Mouse (Mus musculus) neutrophil, adult 5-6 weeks (primary cell): ENCODE results near the gene Ntn5. TPM values are rescaled to one million over a fixed set of nuclear protein-coding genes. Genes with fewer than 3 reads are reported as not detected.

ENCODE experiments used
- total RNA-seq: library from RNA; stranded (forward); fragments of 200-1000 nt; gene quantifications from 2 replicates; pipeline ENCODE4 v1.2.3, GENCODE M21; 2017

Ntn5 gene
- total RNA-seq, 1 experiment from 2014 or later, result not detected

Other genes starting within 250 kb of the Ntn5 start
- 9.9 and 14.6 TPM in 2 replicates for gene Gys1, start 249.2 kb upstream of the Ntn5 start, total RNA-seq
- 37.8 and 44.6 TPM in 2 replicates for gene Ruvbl2, start 245.9 kb upstream of the Ntn5 start, total RNA-seq
- gene Ftl1, start 224.1 kb upstream of the Ntn5 start, total RNA-seq, result 1,339 and 1,541 TPM in 2 replicates
- 31.1 and 37.9 TPM in 2 replicates for gene Bax, start 217.1 kb upstream of the Ntn5 start, total RNA-seq
- gene Tulp2, start 202.1 kb upstream of the Ntn5 start, total RNA-seq, result not detected in 2 replicates
- not detected in 2 replicates for gene Gm45808, start 197.2 kb upstream of the Ntn5 start, total RNA-seq
- 3.1 and 3.7 TPM in 2 replicates for gene Dhdh, start 195.2 kb upstream of the Ntn5 start, total RNA-seq
- 90.4 and 101 TPM in 2 replicates for gene Nucb1, start 173.6 kb upstream of the Ntn5 start, total RNA-seq
- 288 and 364 TPM in 2 replicates for gene Ppp1r15a, start 157.8 kb upstream of the Ntn5 start, total RNA-seq
- 1.3 and 1.6 TPM in 2 replicates for gene Plekha4, start 157.7 kb upstream of the Ntn5 start, total RNA-seq
- gene Hsd17b14, start 129.1 kb upstream of the Ntn5 start, total RNA-seq, result 0.37 TPM in 1 of 2 replicates, not detected in the other
- gene Bcat2, start 113.9 kb upstream of the Ntn5 start, total RNA-seq, result 14.9 and 17.3 TPM in 2 replicates
- not detected in 2 replicates for gene Fgf21, start 68.5 kb upstream of the Ntn5 start, total RNA-seq
- gene Fut1, start 66.7 kb upstream of the Ntn5 start, total RNA-seq, result not detected in 2 replicates
- not detected in 2 replicates for gene Izumo1, start 62.2 kb upstream of the Ntn5 start, total RNA-seq
- 2.4 and 2.8 TPM in 2 replicates for gene Rasip1, start 56.5 kb upstream of the Ntn5 start, total RNA-seq
- gene Mamstr, start 44.0 kb upstream of the Ntn5 start, total RNA-seq, result 1.0 TPM in 1 of 2 replicates, not detected in the other
- gene Fut2, start 17.6 kb upstream of the Ntn5 start, total RNA-seq, result 0.25 and 0.35 TPM in 2 replicates
- 0.23 TPM in 1 of 2 replicates, not detected in the other for gene Sec1, start 10.4 kb downstream of the Ntn5 start, total RNA-seq
- not detected in 2 replicates for gene Car11, start 15.8 kb downstream of the Ntn5 start, total RNA-seq
- 12.1 and 18.4 TPM in 2 replicates for gene Dbp, start 21.1 kb downstream of the Ntn5 start, total RNA-seq
- gene Rpl18, start 31.4 kb downstream of the Ntn5 start, total RNA-seq, result 797 and 936 TPM in 2 replicates
- 25.5 and 27.4 TPM in 2 replicates for gene Sphk2, start 34.0 kb downstream of the Ntn5 start, total RNA-seq
- 3.0 and 3.2 TPM in 2 replicates for gene Fam83e, start 37.2 kb downstream of the Ntn5 start, total RNA-seq
- gene Spaca4, start 41.8 kb downstream of the Ntn5 start, total RNA-seq, result not detected in 2 replicates
- not detected in 2 replicates for gene Lmtk3, start 99.7 kb downstream of the Ntn5 start, total RNA-seq
- 0.49 TPM in 1 of 2 replicates, not detected in the other for gene Sult2b1, start 100.6 kb downstream of the Ntn5 start, total RNA-seq
- gene Cyth2, start 130.6 kb downstream of the Ntn5 start, total RNA-seq, result 79.6 and 94.0 TPM in 2 replicates
- gene Kcnj14, start 140.8 kb downstream of the Ntn5 start, total RNA-seq, result 0.23 TPM in 1 of 2 replicates, not detected in the other
- gene Grwd1, start 146.9 kb downstream of the Ntn5 start, total RNA-seq, result 7.2 and 11.2 TPM in 2 replicates
- gene Kdelr1, start 188.8 kb downstream of the Ntn5 start, total RNA-seq, result 44.6 and 57.7 TPM in 2 replicates
- 0.12 TPM in 1 of 2 replicates, not detected in the other for gene Grin2d, start 194.4 kb downstream of the Ntn5 start, total RNA-seq
- gene Syngr4, start 212.7 kb downstream of the Ntn5 start, total RNA-seq, result not detected in 2 replicates
- gene Tmem143, start 212.9 kb downstream of the Ntn5 start, total RNA-seq, result 5.0 and 11.2 TPM in 2 replicates
- gene Emp3, start 237.4 kb downstream of the Ntn5 start, total RNA-seq, result 176 and 192 TPM in 2 replicates
- 14.1 and 15.8 TPM in 2 replicates for gene Ccdc114, start 240.1 kb downstream of the Ntn5 start, total RNA-seq